Mouse (Mus musculus): ENCODE measurements around the gene Mog. TPM values are rescaled to one million over a fixed set of nuclear protein-coding genes. Genes with fewer than 3 reads are reported as not detected.
A peak's percentile ranks its signal among the peaks of the same experiment; 100 is the strongest.

Gene Mog
- not detected in 2 replicates for total RNA-seq (2017)

DNA sequence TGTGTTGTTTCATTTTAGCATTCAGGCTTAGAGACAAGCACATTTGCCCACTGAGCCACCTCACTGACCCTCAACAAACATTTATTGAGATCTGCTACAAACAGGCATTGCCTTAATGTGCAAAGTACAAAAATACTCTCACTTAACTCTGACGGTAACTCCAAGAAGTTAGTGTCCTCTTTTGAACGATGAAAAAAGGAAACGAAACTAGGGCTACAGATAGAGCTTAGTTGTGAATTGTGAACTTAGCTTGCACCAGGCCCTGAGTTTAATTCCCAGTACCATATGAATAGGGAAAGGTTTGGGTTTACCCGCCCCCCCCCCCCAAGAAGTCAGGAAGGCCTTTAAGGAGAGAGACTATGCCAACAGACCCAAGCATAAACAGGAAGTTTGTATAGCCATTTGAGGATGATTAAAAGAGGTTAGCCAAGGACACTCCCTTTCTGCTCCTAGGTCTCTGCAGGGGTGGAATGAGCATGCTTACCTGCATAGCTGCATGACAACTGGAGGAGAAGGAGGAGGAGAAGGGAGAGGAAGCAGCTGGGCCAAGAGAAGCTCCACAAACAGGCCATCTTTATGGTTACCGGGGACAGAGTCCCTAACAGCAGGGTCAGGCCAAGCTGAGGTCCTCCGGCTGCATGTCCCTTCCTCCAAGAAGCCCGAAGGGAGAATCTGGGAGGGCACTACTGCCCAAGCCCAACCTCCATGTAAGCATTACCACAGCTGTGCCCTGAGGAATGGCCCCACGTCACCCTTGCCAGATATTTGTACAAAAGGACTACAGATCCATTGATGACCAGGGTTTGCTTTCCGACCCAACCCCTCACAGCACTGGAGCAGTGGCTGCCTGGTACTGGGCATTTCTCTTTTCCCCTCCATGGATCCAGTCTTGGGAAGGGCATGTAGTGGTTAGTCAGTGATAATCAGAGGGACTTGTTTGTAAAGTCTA is at the start of gene Mog:
Gene Mog (minus strand): TSS at position 771 of the 949 bp plus-strand sequence.
- ATAC-seq (replicated peaks in 1 of 2; ENCODE audit: insufficient read depth in 1 of 2, low FRiP score in 2 of 2, low TSS enrichment in 1 of 2, low read depth in 1 of 2, poor library complexity in 2 of 2, severe bottlenecking in 2 of 2) = no peak

DNA sequence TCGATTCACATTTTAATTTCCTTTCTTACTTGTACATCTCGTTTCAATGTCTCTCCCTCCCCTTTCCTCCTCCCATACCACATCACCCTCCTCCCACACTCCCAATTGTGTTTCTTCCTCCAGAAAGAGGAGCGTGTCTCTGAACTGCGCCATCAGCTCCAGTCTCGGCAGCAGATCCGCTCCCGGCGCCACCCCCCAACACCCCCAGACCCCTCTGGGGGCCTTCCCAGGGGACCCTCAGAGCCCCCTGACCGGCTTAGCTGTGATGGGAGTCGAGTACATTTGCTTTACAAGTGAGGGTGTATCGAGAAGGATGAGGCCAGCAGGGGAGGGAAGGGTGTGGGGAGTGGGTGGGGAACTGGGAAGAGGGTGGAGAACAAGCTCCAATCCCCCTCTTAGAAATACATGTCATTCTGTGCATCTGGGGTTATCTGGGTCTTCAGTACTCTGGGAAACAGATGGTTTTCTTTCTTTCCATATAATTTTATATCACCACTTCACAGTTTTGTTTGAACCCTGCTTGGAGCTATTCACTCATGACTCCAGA is 49.6 kb upstream of the Mog start:
- no peak for ATAC-seq (replicated peaks in 1 of 2; ENCODE audit: insufficient read depth in 1 of 2, low FRiP score in 2 of 2, low TSS enrichment in 1 of 2, low read depth in 1 of 2, poor library complexity in 2 of 2, severe bottlenecking in 2 of 2)

DNA sequence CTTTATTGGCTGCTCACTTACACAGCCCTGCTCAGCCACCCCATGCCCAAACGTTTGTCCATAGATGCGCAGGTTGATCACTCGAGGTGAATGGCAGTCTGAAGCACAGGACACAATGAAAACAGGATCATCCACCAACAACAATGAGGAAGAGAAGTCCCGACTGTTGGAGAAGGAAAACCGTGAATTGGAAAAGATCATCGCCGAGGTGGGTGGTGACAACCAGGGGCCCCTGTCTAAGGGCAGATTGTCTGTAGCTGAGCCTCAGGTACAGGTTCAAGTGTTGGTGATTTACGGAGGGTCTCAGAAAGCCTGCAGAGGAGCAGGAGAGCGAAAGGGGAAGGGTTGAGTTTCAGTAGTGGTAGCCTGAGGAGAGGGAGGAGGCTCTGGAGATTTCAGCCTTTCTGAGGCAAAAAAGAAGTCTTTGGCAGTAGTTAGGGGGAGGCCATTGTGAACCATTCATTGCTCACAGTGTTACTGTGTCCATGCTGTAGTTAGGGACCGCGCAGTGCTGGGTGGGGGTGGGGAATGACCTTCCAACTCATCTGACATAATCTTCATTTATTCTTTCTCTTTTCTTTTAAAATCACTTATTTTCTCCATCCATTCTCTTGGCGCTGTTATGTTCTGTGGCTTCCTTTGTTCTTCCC is 49.0 kb upstream of the Mog start:
- ATAC-seq (replicated peaks in 1 of 2; ENCODE audit: insufficient read depth in 1 of 2, low FRiP score in 2 of 2, low TSS enrichment in 1 of 2, low read depth in 1 of 2, poor library complexity in 2 of 2, severe bottlenecking in 2 of 2) = no peak

DNA sequence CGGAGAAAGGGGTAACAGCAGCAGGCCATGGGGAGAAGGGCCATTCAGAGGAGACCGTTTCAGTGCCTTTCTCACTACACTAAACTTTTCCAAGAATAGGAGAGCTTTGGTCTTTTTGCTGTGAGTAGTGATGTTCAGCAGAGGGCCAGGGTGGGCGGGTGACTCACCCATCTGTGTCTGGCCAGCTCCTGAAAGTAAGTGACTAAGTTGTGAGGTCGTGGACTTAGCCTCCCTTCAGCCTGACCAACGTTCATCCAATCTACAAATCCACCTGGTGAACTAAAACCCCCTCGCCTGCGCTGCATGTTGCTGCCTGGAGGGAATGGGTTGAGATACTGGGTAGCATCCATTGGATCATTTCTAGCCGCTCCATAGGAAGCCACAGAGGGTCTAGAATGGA is 46.9 kb upstream of the Mog start:
- ATAC-seq (replicated peaks in 1 of 2; ENCODE audit: insufficient read depth in 1 of 2, low FRiP score in 2 of 2, low TSS enrichment in 1 of 2, low read depth in 1 of 2, poor library complexity in 2 of 2, severe bottlenecking in 2 of 2) = no peak

DNA sequence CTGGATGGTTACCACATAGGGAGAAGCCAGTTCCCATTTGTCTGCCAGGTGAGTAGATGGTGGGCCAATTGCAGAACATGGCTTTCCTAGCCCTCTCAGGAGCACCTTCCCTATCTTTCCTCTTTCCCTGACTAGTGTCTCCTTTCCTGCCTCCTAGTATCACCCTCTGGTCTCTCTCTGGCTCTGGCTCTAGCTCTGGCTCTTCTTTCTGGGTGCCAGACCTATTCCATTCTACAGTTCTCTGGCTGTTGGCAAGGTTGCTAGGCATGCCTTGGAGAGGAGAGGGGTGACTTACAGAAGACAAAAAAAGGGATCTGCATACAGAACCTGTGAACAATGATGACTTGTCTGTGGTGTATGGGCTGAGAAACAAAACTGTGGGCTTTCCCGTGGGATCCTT is 44.7 kb upstream of the Mog start:
- ATAC-seq (replicated peaks in 1 of 2; ENCODE audit: insufficient read depth in 1 of 2, low FRiP score in 2 of 2, low TSS enrichment in 1 of 2, low read depth in 1 of 2, poor library complexity in 2 of 2, severe bottlenecking in 2 of 2) = no peak

DNA sequence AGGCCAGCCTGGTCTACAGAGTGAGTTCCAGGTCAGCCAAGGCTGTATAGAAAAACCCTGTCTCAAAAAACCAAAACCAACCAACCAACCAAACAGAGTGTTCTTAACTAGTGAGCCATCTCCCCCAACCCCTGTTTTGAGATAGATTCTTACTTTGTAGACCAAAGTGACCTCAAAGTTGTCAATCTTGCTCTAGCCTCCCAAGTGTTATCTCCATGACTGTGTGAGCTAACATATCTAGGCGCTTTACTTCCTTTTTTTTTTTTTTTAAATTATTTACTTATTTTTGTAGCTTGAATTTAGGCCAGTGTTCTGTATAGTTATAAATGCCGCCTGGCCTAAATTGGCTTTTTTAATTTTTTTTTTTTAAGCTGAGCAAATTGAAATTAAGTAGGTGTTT is 42.8 kb upstream of the Mog start:
- ATAC-seq (replicated peaks in 1 of 2; ENCODE audit: insufficient read depth in 1 of 2, low FRiP score in 2 of 2, low TSS enrichment in 1 of 2, low read depth in 1 of 2, poor library complexity in 2 of 2, severe bottlenecking in 2 of 2) = no peak

DNA sequence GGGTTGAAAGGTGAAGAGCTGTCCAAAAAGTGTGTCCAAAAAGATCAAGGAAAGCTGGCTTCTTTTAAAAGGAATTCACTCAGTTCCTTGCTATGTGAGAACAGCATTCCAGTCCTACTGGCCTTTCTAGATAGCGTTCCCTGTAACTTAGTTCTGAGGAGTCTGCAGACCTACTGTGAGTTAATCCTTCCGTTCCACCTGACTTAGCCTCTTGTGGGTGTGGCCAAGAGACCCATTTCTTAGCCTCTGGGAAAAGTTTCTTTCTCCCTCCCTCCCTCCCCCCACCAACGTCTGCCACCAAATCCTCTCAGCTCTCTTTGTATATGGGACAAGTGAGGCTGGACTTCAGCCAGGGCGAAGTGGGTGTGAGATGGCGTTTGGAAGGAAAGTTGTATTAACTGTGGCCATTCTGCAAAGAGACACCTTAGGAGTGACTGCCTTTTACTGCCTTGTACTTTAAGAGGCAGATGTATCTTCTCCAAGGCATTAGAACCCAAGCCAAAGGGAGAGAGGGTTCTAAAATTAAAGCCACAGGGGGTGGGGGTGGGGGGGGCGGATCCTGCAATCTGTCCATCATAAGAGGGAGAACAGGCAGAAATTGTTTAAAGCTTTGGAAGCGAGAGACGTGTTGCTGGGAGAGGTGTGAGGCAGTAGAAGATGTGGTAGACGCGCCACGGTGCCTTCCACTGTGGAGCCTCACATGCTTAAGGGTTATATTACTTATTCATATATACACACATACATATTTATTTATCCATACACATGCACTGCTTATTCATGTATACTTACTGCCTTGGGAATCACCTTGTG is 40.7 kb upstream of the Mog start:
- no peak for ATAC-seq (replicated peaks in 1 of 2; ENCODE audit: insufficient read depth in 1 of 2, low FRiP score in 2 of 2, low TSS enrichment in 1 of 2, low read depth in 1 of 2, poor library complexity in 2 of 2, severe bottlenecking in 2 of 2)

DNA sequence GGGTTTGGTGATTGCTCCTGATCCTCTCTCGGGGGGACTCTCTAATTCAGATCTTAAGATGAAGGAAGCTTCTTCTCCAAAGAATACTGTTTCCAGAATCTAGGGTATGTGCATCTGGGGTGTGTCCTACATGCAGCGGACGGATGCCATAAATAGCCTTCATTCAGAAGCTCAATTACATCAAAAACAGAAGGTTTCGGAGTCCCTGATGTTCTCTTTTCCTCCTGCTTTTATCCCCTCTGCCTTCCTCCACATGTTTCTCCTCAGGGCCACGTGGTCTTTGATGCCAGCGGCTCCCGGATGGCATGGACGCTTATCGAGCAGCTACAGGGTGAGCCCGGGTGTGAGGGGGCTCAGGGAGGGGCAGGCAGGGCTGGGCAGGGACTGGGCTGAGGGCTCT is 39.9 kb upstream of the Mog start:
- no peak for ATAC-seq (replicated peaks in 1 of 2; ENCODE audit: insufficient read depth in 1 of 2, low FRiP score in 2 of 2, low TSS enrichment in 1 of 2, low read depth in 1 of 2, poor library complexity in 2 of 2, severe bottlenecking in 2 of 2)

DNA sequence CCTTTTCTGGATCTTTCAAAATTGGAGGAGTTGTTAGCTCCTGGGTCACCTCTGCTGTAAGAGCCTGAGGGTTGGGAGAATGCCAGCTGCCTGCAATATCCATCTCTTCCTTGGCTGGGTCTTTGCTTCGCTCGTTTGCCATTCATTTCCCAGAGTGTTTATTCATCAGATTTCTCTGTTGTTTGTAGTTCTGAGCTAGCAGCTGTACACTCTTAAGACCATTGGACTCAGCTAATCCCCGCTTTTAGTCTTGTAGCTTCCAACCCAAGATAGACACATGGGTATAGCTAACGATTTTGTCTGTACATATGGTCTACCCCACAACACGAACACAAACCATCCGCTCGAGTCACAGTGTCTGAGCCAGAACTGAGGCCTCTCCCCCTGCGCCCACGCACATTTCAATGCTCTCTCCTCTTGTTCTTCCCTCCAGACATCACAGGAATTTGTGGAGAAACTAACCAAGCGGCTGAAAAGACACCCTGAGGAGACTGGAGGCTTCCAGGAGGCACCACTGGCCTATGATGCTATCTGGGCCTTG is 39.0 kb upstream of the Mog start:
- no peak for ATAC-seq (replicated peaks in 1 of 2; ENCODE audit: insufficient read depth in 1 of 2, low FRiP score in 2 of 2, low TSS enrichment in 1 of 2, low read depth in 1 of 2, poor library complexity in 2 of 2, severe bottlenecking in 2 of 2)

DNA sequence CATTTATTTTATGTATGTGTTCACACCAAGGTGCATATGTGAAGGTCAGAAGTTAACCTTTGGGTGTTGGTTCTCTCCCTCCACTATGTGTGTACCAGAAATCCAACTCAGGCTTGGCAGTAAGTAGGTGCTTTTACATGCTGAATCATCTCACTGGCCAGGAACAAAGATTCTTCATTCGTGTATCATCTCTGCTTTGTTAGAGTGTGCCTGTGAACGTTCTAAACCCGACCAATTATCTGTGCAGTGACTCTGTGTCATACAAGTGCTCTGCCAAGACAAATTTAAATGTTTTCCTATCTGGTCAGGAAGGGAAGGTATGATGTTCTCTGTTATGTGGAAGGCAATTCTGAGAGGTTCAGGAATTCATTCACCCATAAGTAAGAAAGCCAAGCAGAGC is 38.2 kb upstream of the Mog start:
- ATAC-seq (replicated peaks in 1 of 2; ENCODE audit: insufficient read depth in 1 of 2, low FRiP score in 2 of 2, low TSS enrichment in 1 of 2, low read depth in 1 of 2, poor library complexity in 2 of 2, severe bottlenecking in 2 of 2) = no peak

DNA sequence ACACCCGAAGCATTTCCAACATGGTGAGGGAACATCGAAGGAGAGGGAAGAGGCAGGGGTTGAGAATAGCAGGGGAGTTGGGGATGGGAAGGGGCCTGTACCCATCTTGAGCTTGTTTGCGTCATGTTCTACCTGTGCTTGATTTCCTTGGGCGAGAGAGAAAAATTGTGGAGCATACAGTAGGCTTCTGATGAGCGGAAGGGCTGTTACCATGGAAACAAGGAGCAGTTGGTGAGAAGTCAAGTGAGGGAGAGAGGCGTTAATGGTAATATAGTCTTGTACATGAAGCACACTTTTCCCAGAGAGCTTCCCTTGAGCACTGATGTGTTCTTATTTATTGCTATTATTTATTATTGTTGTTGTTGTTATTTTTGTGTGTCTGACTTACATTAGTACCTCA is 33.8 kb upstream of the Mog start:
- no peak for ATAC-seq (replicated peaks in 1 of 2; ENCODE audit: insufficient read depth in 1 of 2, low FRiP score in 2 of 2, low TSS enrichment in 1 of 2, low read depth in 1 of 2, poor library complexity in 2 of 2, severe bottlenecking in 2 of 2)

DNA sequence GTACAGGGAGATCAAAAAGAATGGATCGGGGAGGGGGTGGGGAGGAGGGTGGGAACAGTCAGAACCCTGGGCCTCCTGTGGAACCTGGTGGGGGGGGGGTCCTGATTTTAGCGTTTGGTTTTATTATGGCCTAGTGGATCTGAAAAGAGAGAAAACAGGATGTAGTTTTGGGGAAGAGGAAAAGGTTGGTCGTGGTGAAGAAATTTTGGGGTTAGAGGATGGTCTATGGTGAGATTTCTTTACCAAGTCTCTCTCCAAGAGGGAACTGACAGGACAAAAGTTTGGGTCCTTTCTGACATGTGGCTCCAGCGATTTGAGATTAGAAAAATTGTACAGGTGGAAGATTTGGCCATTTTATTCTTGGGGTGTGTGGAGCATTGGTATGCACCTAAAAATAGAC is 28.5 kb upstream of the Mog start:
- peak in 1 of 2 experiments; percentile 7; a peak in 1 of 4 replicates for ATAC-seq (replicated peaks in 1 of 2; ENCODE audit: insufficient read depth in 1 of 2, low FRiP score in 2 of 2, low TSS enrichment in 1 of 2, low read depth in 1 of 2, poor library complexity in 2 of 2, severe bottlenecking in 2 of 2)

DNA sequence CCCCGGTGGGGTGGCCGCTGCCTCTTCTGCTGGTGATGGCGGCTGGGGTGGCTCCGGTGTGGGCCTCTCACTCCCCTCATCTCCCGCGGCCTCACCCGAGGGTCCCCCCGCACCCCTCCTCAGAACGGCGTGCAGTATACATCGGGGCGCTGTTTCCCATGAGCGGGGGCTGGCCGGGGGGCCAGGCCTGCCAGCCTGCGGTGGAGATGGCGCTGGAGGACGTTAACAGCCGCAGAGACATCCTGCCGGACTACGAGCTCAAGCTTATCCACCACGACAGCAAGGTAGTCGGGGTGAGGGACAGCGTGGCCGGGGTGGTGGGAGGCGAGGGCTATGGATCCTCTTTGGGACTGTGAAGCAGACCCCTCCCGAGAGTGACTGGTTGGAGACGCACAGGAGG is 27.7 kb upstream of the Mog start:
- ATAC-seq (replicated peaks in 1 of 2; ENCODE audit: insufficient read depth in 1 of 2, low FRiP score in 2 of 2, low TSS enrichment in 1 of 2, low read depth in 1 of 2, poor library complexity in 2 of 2, severe bottlenecking in 2 of 2) = no peak

DNA sequence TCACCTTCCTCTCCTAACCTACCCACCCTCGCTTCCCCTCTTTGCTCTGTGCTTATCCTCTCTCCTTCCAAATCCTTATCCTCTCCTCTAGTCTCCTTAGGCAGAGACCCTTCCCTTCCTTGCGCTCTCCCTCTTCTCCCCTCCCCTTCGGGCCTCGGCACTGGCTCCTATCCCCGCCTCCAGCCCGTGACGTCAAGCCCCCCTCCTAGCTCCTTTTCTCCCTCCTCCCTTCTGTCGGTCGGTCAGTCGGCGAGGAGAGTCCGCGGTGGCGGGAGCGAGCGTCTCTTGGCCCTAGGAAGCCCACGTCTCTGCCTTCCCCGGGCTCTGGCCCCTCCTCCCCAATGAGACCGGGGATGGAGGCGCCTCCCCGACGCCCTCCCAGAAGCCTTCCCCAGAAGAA is 27.2 kb upstream of the Mog start:
- peak in 1 of 2 experiments; percentile 6; a peak in 1 of 4 replicates for ATAC-seq (replicated peaks in 1 of 2; ENCODE audit: insufficient read depth in 1 of 2, low FRiP score in 2 of 2, low TSS enrichment in 1 of 2, low read depth in 1 of 2, poor library complexity in 2 of 2, severe bottlenecking in 2 of 2)

DNA sequence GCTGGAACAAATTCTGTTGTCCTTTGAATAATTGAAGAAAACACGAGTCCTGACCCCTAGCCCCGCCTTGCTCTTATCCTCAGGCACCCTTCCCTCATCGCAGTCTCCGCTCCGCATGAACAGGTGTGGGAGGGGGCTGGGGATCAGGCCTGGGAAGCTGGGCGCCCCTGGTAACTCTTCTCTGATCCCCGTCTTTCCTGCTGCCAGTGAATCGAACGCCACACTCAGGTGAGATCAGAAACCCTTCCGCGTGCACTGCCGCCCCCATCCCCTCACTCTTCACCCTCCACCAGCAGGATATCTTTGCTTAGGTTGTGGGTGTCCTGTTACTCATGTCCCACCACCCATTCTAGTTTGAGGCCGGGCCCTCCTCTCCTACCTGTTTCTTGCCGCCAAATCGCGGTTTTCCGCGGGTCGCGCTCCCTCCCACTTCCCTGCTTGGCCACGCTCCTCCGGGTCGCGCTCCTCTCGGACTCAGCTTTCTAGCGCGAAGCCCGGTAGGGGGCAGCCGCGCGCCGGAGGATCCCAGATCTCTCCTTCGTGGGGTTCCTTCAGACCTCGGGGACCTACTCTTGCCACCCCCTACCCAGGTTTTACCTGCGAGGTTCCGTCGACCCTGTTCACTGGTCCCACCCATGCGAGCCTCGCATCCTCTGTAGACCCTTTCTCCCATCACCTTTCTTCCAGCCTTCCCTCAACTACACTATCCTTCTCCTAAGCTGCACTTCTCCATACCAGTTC is 26.5 kb upstream of the Mog start:
- 0 out of 4 replicates have a peak, but pooled peaks have one; percentile 11 to 32 for ATAC-seq (replicated peaks in 1 of 2; ENCODE audit: insufficient read depth in 1 of 2, low FRiP score in 2 of 2, low TSS enrichment in 1 of 2, low read depth in 1 of 2, poor library complexity in 2 of 2, severe bottlenecking in 2 of 2)

DNA sequence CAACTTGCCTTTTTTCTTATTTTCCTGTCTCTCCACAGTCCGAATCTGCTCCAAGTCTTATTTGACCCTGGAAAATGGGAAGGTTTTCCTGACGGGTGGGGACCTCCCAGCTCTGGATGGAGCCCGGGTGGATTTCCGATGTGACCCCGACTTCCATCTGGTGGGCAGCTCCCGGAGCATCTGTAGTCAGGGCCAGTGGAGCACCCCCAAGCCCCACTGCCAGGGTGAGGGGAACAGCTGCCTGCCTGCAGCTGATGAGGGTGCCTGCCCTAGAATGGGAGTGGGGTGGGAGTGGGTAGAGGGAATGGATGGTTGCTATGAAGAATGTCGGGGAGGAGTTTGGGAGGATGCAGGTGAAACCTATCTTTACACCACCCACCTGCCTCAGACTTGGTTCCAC is 25.2 kb upstream of the Mog start:
- ATAC-seq (replicated peaks in 1 of 2; ENCODE audit: insufficient read depth in 1 of 2, low FRiP score in 2 of 2, low TSS enrichment in 1 of 2, low read depth in 1 of 2, poor library complexity in 2 of 2, severe bottlenecking in 2 of 2) = no peak

DNA sequence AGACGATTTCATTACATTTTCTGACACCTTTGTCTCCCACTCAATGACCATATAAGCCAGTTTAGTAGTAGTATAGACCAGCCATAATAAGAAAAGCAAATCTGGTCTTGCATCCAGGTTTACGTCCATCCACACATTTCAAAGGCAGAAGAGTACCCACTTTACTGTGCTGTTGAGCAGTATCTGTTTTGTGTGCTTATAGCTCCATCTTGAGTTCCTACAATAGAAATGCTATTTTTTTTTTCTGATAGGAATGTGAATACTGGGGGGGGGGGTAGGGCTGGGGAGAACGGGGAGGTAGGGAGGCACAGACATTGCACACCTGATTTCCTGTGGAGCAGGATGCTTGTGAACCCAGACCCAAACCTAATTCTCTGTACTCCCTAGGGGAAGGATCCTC is 24.8 kb upstream of the Mog start:
- no peak for ATAC-seq (replicated peaks in 1 of 2; ENCODE audit: insufficient read depth in 1 of 2, low FRiP score in 2 of 2, low TSS enrichment in 1 of 2, low read depth in 1 of 2, poor library complexity in 2 of 2, severe bottlenecking in 2 of 2)

All from hematopoietic stem cell, adult 5-6 weeks (primary cell).